Mouse (Mus musculus) liver, embryonic 11.5 days (tissue): Measurements from ENCODE around the gene Hprt. TPM values are rescaled to one million over a fixed set of nuclear protein-coding genes. Genes with fewer than 3 reads are reported as not detected.
"Not testable (repeated sequence)": the region's sequence is repeated elsewhere in the genome, so short reads cannot be mapped to it uniquely, and the experiment has no call there.

Source experiments
- ATAC-seq: fragments of 200-750 bp; cut with Nextera tagmentation; replicated peaks from 2 replicates; pipeline ENCODE4 v1.8.0; 2017; ENCODE audit warnings: moderate number of reproducible peaks, mild to moderate bottlenecking, moderate TSS enrichment, moderate library complexity; ENCODE audit not compliant: low FRiP score
- DNase-seq: peaks from one replicate; pipeline ENCODE4 v3.0.0-alpha.2; 2017; ENCODE audit warnings: low spot score
- H3K27ac ChIP-seq: fragments of 300-500 bp; sonication (generic); 2 replicates; pipeline ENCODE4 v1.5.1; 2014; ENCODE audit warnings: mild to moderate bottlenecking, low read depth, low read length, control low read depth
- H3K27me3 ChIP-seq: fragments of 300-500 bp; sonication (generic); replicated peaks from 2 replicates; pipeline ENCODE4 v1.6.1; 2014; ENCODE audit warnings: low read length, mixed read lengths; ENCODE audit not compliant: control insufficient read depth, insufficient read depth
- H3K36me3 ChIP-seq: fragments of 300-500 bp; sonication (generic); 2 replicates; pipeline ENCODE4 v1.6.1; 2014; ENCODE audit warnings: mild to moderate bottlenecking, low read length, moderate library complexity, mixed read lengths; ENCODE audit not compliant: control insufficient read depth, insufficient read depth
- H3K4me1 ChIP-seq: fragments of 300-500 bp; sonication (generic); replicated peaks from 2 replicates; pipeline ENCODE4 v1.6.1; 2014; ENCODE audit warnings: low read length, mixed read lengths; ENCODE audit not compliant: control insufficient read depth, insufficient read depth
- H3K4me2 ChIP-seq: fragments of 300-500 bp; sonication (generic); 2 replicates; pipeline ENCODE4 v1.6.1; 2014; ENCODE audit warnings: mild to moderate bottlenecking, control low read depth, moderate library complexity
- H3K4me3 ChIP-seq: fragments of 300-500 bp; sonication (generic); 2 replicates; pipeline ENCODE4 v1.5.1; 2014; ENCODE audit warnings: low read depth, low read length, control low read depth
- H3K9ac ChIP-seq: fragments of 300-500 bp; sonication (generic); 2 replicates; pipeline ENCODE4 v1.6.1; 2014; ENCODE audit warnings: low read depth, low read length, control low read depth
- H3K9me3 ChIP-seq: fragments of 300-500 bp; sonication (generic); 2 replicates; pipeline ENCODE4 v1.6.1; 2016; ENCODE audit warnings: low read length, inconsistent platforms, mixed read lengths; ENCODE audit not compliant: control insufficient read depth
- WGBS: fragments of 180-500 bp; shearing (Covaris S2); extraction: QIAGEN DNeasy Blood & Tissue Kit; methylation state at CpG from one replicate; pipeline ENCODE4 v1.1.7; 2014; 5-methylcytosine and 5-hydroxymethylcytosine counted together
- polyA plus RNA-seq: library from polyadenylated mRNA; unstranded; fragments of >200 nt; fragmentation: Nextera tagmentation; extraction: Ambion mirVana; gene quantifications from 2 replicates; pipeline ENCODE4 v1.2.1, GENCODE M21; 2014

Gene Hprt
- polyA plus RNA-seq, 1 experiment from 2014 or later = 300 TPM

DNA sequence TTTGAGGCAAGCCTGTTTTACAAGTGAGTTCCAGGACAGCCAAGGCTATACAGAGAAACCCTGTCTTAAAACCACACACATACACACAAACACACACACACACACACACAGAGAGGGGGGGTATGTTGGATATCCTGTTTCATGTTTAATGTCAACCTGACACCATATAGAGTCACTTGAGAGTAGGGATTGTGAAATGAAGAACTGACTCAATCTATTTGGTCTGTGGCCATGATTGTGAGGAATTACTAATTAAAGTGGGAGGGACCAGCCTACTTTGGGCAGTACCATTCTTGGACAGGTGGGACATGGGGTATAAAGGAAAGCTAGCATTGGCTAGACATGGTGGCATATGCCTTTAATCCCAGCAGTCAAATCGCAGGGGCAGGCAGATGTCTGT is 15.3 kb upstream of the Hprt start:
- 83% methylated on average over 1 of the region's 1 CpGs for WGBS
- no peaks in the 10 kb centered on the region for H3K36me3 ChIP-seq
- no peak overlapping the region for H3K4me2 ChIP-seq
- no peaks in the 10 kb centered on the region for H3K27me3 ChIP-seq
- DNase-seq (no peak), ATAC-seq (no peak)
- H3K4me1 ChIP-seq = 0 out of 2 replicates have a peak, but pooled peaks cover 2% of the 10 kb centered on the region
- H3K4me3 ChIP-seq = no peak overlapping the region
- no peak overlapping the region for H3K27ac ChIP-seq
- no peaks in the 10 kb centered on the region for H3K9me3 ChIP-seq
- no peak overlapping the region for H3K9ac ChIP-seq

DNA sequence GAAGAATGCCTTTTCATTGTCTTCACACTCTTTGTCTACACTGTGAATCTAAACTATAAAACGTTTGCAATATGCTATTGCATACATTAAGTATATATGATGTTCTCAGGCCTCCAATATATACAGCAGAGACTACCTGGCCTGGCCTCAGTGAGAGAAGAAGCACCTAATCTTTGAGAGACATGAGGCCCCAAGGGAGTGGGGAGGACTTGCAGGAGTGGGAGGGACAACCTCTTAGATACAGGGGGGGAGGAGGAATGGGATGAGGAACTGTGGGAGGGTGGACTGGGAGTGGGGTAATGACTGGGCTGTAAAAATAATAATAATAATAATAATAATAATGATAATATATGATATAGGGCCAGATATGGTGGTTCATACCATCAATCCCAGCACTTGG is 9.4 kb upstream of the Hprt start:
- H3K9ac ChIP-seq = no peak overlapping the region
- ATAC-seq = no peak; the same call in 1 of the 2 replicates
- H3K4me2 ChIP-seq = no peak overlapping the region
- no peaks in the 10 kb centered on the region for H3K9me3 ChIP-seq
- no peak overlapping the region for H3K4me3 ChIP-seq
- WGBS = 40% methylated on average over 1 of the region's 1 CpGs
- H3K27me3 ChIP-seq = no peaks in the 10 kb centered on the region
- no peak overlapping the region for H3K27ac ChIP-seq
- DNase-seq = no peak
- no peaks in the 10 kb centered on the region for H3K36me3 ChIP-seq
- H3K4me1 ChIP-seq = no peaks in the 10 kb centered on the region

DNA sequence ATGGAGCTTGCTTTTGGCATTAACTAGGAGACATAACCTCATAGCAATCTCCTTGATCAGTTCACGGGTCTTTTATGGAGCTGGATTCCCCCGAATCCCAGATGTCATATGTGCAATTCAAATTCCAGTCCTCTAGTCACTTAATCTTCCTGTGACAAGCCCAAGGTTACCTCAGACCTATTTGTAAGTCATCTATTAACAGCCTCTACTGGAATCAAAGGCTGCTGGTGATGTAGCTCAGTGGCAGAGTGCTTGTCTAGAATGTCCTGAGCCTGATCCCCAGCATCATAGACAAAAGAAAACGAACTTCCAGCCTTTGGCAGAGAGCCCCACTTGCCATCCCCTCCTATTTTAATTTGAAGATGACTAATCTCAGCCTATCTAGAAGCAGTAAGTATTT is 6.6 kb upstream of the Hprt start:
- Histone ChIP-seq H3K9me3 (no peaks in the 10 kb centered on the region), H3K27ac (no peak overlapping the region), H3K4me3 (no peak overlapping the region), H3K27me3 (no peaks in the 10 kb centered on the region), H3K4me2 (no peak overlapping the region), H3K9ac (no peak overlapping the region), H3K4me1 (no peaks in the 10 kb centered on the region), H3K36me3 (no peaks in the 10 kb centered on the region)
- DNase-seq (no peak), ATAC-seq (no peak)
- WGBS = 82% methylated on average over 3 of the region's 3 CpGs

DNA sequence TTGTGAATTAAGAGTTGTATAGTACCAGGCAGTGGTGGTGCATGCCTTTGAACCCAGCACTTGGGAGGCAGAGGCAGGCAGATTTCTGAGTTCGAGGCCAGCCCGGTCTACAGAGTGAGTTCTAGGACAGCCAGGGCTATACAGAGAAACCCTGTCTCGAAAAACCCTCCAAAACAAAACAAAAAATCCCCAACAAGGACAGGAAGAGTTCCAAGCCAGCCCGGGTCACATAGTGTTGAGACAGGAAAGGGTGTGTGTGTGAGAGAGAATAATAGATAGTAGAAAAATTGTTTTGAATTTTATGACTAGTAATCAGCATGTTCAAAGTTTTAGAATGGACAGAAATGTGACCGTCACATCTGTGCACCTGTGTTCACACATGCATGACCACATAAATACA is 6.8 kb downstream of the Hprt start:
- not testable (repeated sequence) for H3K4me2 ChIP-seq, ATAC-seq, H3K27me3 ChIP-seq, H3K4me1 ChIP-seq, H3K9me3 ChIP-seq, H3K4me3 ChIP-seq, H3K27ac ChIP-seq, H3K9ac ChIP-seq, DNase-seq, H3K36me3 ChIP-seq
- WGBS = 79% methylated on average over 5 of the region's 5 CpGs

DNA sequence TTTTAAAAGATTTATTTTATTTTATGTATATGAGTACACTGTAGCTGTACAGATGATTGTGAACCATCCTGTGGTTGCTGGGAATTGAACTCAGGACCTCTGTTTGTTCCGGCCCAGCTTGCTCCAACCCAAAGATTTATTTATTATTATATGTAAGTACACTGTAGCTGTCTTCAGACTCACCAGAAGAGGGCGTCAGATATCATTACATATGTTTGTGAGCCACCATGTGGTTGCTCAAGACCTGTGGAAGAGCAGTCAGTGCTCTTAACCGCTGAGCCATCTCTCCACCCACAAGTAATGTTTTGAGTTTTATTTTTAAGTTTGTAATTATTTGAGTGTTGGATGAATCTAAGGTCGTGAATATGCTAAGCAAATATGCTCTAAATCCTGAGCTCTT is 16.9 kb downstream of the Hprt start:
- H3K4me1 ChIP-seq, ATAC-seq, H3K27me3 ChIP-seq, H3K9me3 ChIP-seq, DNase-seq, H3K27ac ChIP-seq, H3K4me3 ChIP-seq, H3K4me2 ChIP-seq, H3K36me3 ChIP-seq, H3K9ac ChIP-seq: not testable (repeated sequence)
- WGBS = 68% methylated on average over 4 of the region's 4 CpGs

DNA sequence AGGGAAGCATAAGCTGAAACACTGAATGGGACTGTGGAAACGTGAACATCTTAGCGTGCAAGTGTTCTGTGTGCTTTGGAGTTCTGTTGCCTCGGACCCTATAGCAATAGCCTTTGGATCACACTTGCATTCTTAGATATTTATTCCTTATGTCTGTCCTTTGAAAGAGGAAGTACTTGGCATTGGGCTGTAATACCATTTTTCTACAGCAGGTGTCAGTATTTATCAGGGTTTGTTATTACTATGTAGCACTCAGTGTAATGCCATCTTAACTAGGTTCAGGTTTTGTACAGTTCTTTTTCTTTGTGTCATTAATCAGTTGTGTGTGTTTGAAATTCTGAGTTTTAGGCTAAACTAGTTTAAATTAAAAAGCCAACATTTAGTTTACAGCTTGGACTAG is 18.1 kb downstream of the Hprt start:
- Histone ChIP-seq H3K9ac (no peak overlapping the region), H3K4me1 (no peaks in the 10 kb centered on the region), H3K9me3 (no peaks in the 10 kb centered on the region), H3K4me3 (no peak overlapping the region), H3K36me3 (peaks cover 3% of the 10 kb centered on the region; the same call in 1 of the 2 replicates), H3K4me2 (no peak overlapping the region), H3K27ac (no peak overlapping the region), H3K27me3 (no peaks in the 10 kb centered on the region)
- no peak for ATAC-seq
- WGBS = 45% methylated on average over 3 of the region's 3 CpGs
- DNase-seq = no peak

DNA sequence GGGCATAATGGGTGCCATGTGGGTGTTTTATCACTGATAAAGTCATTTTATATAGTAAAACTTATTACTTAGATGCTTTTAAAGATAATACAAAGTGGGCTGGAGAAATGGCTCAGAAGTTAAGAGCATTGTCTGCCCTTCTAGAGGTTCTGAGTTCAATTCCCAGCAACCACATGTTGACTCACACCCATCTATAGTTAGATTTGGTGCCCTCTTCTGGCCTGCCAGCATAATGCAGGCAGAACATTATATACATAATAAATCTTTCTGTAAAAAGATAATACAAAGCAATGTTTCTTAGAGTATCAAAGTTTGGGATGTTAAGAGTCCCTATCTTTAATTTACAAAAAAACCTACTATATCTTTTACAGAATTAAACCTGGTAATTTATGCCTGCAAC is 27.6 kb downstream of the Hprt start:
- ATAC-seq = no peak
- no peak overlapping the region for H3K4me2 ChIP-seq
- H3K36me3 ChIP-seq = no peaks in the 10 kb centered on the region; the same call in 1 of the 2 replicates
- H3K4me1 ChIP-seq = no peaks in the 10 kb centered on the region
- no peak overlapping the region for H3K27ac ChIP-seq
- H3K9me3 ChIP-seq = no peaks in the 10 kb centered on the region
- H3K27me3 ChIP-seq = no peaks in the 10 kb centered on the region
- DNase-seq = no peak
- no peak overlapping the region for H3K4me3 ChIP-seq
- H3K9ac ChIP-seq = no peak overlapping the region

DNA sequence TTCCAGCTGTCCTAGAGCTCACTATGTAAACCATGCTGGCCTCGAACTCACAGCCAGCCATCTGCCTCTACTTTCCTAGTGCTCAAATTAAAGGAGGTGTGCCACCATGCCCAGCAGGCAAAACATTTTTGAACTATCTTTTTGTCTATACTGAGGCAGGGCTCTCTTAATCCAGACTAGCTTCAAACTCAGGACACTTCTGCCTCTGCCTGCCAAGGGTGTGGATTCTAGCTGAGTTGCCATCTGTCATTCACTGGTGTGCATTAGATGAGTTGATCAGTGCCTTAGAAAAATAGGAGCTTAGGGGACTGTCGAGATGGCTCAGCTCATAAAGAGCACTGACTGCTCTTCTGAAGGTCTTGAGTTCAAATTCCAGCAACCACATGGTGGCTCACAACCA is 35.1 kb downstream of the Hprt start:
- ATAC-seq (no peak), DNase-seq (no peak)
- Histone ChIP-seq H3K9me3 (no peaks in the 10 kb centered on the region), H3K27me3 (no peaks in the 10 kb centered on the region), H3K9ac (no peak overlapping the region), H3K27ac (no peak overlapping the region), H3K4me1 (no peaks in the 10 kb centered on the region), H3K4me2 (no peak overlapping the region), H3K36me3 (no peaks in the 10 kb centered on the region), H3K4me3 (no peak overlapping the region)
- 78% methylated on average over 2 of the region's 2 CpGs for WGBS

DNA sequence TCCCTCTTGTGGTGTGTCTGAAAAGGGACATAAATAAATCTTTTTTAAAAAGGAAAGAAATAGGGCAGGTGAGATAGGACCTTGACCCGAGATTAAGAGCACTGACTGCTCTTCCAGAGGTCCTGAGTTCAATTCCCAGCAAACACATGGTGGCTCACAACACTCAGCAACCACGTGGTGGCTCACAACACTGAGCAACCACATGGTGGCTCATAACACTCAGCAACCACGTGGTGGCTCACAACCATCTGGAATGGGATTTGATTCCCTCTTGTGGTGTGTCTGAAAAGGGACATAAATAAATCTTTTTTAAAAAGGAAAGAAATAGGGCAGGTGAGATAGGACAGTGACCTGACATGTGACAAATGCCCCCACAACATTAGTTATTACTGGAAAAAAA is 36.3 kb downstream of the Hprt start:
- H3K4me1 ChIP-seq, H3K9ac ChIP-seq, H3K9me3 ChIP-seq, ATAC-seq, H3K4me3 ChIP-seq, H3K27ac ChIP-seq, H3K36me3 ChIP-seq, H3K4me2 ChIP-seq, H3K27me3 ChIP-seq, DNase-seq: not testable (repeated sequence)
- WGBS = 18% methylated on average over 3 of the region's 3 CpGs
